ENCODE assay signal across 28 mouse cellular contexts in the genomic region with DNA sequence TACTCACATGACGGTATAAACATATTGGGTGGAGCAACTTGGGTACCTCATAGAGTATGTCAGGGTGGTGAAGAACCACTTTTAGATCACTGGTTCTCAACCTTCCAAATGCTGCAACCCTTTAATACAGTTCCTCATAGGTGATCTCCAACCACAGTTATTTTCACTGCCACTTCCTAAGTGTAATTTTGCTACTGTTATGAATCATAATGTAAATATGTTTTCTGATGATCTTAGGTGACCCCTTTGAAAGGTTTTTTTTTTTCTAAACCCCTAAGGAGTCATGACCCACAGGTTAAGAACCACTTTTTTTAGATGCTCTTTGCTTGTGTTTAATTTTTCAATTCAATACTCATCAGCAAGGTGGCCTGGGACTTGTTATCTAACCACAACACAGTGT.
"Had no signal": no experiment of that assay in that cellular context is flagged by ENCODE, and none has a peak within 500 bp of the region (broad histone marks: within the 10 kb centered on the region; RNA-seq: fewer than 3 reads in every experiment).

No protein-coding gene starts in this region.

- H3K27ac ChIP-seq: limb, embryonic 10.5 days; limb, embryonic 13.5 days; limb, embryonic 15.5 days; liver, embryonic 12.5 days; liver, embryonic 13.5 days; liver, embryonic 14.5 days; liver, embryonic 15.5 days; lung, embryonic 15.5 days; macrophage; midbrain, embryonic 10.5 days; midbrain, embryonic 12.5 days; midbrain, embryonic 13.5 days; midbrain, embryonic 15.5 days; neural tube, embryonic 12.5 days had no signal

- H3K36me3 ChIP-seq: liver, embryonic 12.5 days; liver, embryonic 13.5 days; liver, embryonic 15.5 days; lung, embryonic 15.5 days; midbrain, embryonic 15.5 days had no signal

- H3K9ac ChIP-seq: limb, embryonic 12.5 days; limb, embryonic 13.5 days; limb, embryonic 15.5 days; liver, embryonic 12.5 days; liver, embryonic 13.5 days; liver, embryonic 14.5 days; liver, embryonic 15.5 days; liver, postnatal 0 days; lung, embryonic 14.5 days; lung, embryonic 15.5 days; midbrain, embryonic 12.5 days; midbrain, embryonic 13.5 days; midbrain, embryonic 15.5 days; neural tube, embryonic 12.5 days had no signal

- H3K4me3 ChIP-seq: limb, embryonic 10.5 days; limb, embryonic 12.5 days; limb, embryonic 13.5 days; limb, embryonic 15.5 days; liver, embryonic 12.5 days; liver, embryonic 13.5 days; liver, embryonic 15.5 days; lung, embryonic 15.5 days; megakaryocyte, embryonic 14.5 days; midbrain, embryonic 10.5 days; midbrain, embryonic 12.5 days; midbrain, embryonic 13.5 days; midbrain, embryonic 15.5 days; myocyte; neural tube, embryonic 12.5 days had no signal

- H3K27me3 ChIP-seq: limb, embryonic 12.5 days; limb, embryonic 13.5 days; limb, embryonic 15.5 days; liver, embryonic 12.5 days; liver, embryonic 13.5 days; liver, embryonic 15.5 days; lung, embryonic 15.5 days; megakaryocyte, embryonic 14.5 days; midbrain, embryonic 12.5 days; midbrain, embryonic 13.5 days; midbrain, embryonic 15.5 days; neural tube, embryonic 12.5 days had no signal

- H3K4me2 ChIP-seq: limb, embryonic 12.5 days; limb, embryonic 13.5 days; limb, embryonic 15.5 days; liver, embryonic 11.5 days; liver, embryonic 12.5 days; liver, embryonic 13.5 days; liver, embryonic 15.5 days; lung, embryonic 14.5 days; lung, embryonic 15.5 days; midbrain, embryonic 11.5 days; midbrain, embryonic 12.5 days; midbrain, embryonic 13.5 days; midbrain, embryonic 15.5 days; neural tube, embryonic 12.5 days had no signal

- H3K9me3 ChIP-seq: limb, embryonic 10.5 days; limb, embryonic 12.5 days; limb, embryonic 13.5 days; limb, embryonic 15.5 days; liver, embryonic 12.5 days; liver, embryonic 13.5 days; liver, embryonic 15.5 days; lung, embryonic 15.5 days; megakaryocyte, embryonic 14.5 days; midbrain, embryonic 10.5 days; midbrain, embryonic 12.5 days; midbrain, embryonic 13.5 days; midbrain, embryonic 15.5 days; neural tube, embryonic 12.5 days had no signal

- DNase-seq: left cerebral cortex, postnatal 4 days; liver; liver, embryonic 13.5 days; liver, postnatal 0 days; lung, adult 18-20 months; lung, adult 2 months; lung, embryonic 14.5 days; lung, postnatal 36 days; lung, postnatal 4 days; midbrain, embryonic 14.5 days had no signal

- H3K4me1 ChIP-seq: limb, embryonic 15.5 days; lung, embryonic 15.5 days; midbrain, embryonic 15.5 days; neural tube, embryonic 12.5 days had no signal
